Mouse (Mus musculus): Measurements from ENCODE around the gene Slc25a26.

Gene Slc25a26

DNA sequence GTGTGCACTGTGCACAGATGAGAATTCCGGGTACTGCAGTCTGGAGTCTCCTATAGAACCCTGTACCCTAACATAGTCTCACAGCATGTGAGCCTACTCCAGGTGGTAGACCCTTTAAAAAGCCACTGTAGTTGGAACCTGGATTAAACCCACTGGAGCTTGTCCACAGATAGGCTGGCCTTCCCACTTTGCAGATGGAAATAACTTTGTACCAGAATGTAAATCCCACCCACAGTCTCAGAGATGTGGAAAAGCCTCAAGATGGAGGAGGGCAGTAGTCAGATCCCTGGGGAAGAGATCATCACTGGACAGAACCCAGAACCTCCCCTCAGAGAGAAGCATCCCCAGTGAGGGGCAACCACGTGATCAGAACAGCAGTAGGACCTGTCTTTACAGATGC, 143.9 kb downstream of the Slc25a26 start:
- POLR2A ChIA-PET: interaction anchor here in 2 of 4 experiments (0.5 to 1.5 kb wide), 6 partner anchors 8 to 145 kb away, joined by 3 to 6 read pairs (median 3); no protein-coding TSS in a partner anchor
- CTCF ChIA-PET: no interaction called here

DNA sequence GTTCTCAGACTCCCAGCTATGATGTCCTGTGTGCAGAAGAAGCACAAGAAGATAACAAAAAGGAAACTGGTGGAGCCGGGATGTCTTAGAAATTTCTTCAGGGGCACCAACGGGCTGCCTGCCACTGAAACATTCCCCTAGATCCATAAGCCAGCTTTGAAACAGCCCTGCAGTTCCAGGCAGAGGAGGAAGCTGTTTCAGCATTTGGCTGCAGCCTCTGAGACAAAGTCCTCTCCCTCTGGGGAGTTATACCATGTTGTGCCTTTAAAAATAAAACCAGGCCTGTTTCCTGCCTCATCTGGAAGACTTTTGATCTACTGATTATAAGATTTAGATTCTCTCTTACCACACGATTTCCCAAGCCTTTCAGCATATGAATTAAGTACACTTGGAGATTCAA, 144.5 kb downstream of the Slc25a26 start:
- POLR2A ChIA-PET: interaction anchor here in 2 of 4 experiments (1.3 to 1.5 kb wide), 3 partner anchors 45 to 145 kb away, joined by 3 read pairs; no protein-coding TSS in a partner anchor
- CTCF ChIA-PET: no interaction called here

DNA sequence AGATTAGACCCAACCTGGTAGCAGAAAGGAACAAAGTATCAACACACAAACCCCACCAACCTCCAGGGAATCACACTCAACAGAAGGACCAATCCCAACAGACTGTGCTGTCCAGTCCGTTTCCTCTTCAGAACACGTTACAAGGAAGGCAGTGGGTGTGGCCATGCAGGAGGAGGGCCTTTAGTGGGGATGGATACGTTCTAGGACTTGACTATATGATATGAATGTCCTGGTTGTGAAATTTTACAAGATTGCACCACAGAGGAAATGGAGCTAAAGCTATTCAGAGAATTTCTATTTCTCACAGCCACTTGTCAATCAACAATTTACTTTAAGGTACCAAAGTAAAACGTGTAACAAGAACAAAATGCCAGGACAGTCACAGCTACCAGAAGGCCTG, 145.6 kb downstream of the Slc25a26 start:
- CTCF ChIA-PET: interaction anchor here in 1 of 4 experiments (0.7 kb wide), 1 partner anchor 298 kb away, joined by 3 read pairs; no protein-coding TSS in a partner anchor
- POLR2A ChIA-PET: interaction anchor here in 3 of 4 experiments (0.6 to 3.4 kb wide), 18 partner anchors 8 to 374 kb away, joined by 3 to 16 read pairs (median 4); no protein-coding TSS in a partner anchor

DNA sequence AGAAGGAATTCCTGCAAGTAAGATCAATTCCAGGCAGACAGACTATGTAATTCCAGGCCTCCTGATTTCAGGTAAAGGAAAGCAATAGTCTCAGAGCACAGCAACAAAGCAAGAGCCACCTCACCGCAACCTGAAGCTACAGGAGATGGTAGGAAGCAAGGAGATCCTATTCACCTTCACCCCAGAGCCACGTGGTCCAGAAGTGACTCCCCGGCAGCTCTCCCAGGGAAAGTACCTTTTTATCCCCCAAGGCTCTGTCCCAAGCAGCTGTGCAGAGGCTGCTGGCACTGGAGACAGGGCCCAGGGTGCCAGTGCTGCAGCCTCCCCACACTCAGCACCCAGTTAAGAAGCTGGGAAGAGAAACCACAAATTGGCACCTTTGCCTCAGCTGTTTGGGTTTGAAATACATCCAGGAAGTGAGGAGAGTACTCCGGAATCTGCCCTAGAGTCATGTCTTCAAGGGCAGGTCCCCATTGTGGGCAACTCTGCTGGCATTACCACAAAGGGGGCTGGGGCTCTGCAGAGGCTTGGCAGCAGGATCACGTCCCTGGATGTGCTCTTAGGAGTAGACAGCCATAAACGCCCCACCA, 146.2 kb downstream of the Slc25a26 start:
- POLR2A ChIA-PET: interaction anchor here in 3 of 4 experiments (0.7 to 3.4 kb wide), 24 partner anchors 9 to 127 kb away, joined by 3 to 16 read pairs (median 3); partner anchors contain the start of gene Lrig1 (in 1 of the 3)

DNA sequence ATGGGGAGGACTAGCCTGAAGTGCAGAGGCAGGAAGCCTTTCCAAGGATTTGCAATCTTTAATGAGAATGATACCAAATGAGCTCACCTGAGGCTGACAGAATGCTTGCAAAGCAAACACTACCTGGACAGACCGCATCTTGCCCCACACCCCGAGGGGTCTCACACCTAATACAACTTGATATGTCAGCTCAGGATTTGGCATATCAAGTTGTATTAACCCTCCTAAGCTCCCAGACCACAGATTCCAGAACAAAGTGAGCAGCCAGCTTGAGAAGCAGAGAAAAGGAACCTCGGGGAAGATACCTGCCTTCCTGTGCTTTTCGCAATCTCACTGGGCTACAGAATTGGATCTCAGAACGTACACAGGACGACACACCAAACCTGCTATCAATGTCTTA, 146.8 kb downstream of the Slc25a26 start:
- CTCF ChIA-PET: interaction anchor here in 3 of 4 experiments (0.7 to 1.2 kb wide), 3 partner anchors 11 to 15 kb away, joined by 3 to 4 read pairs (median 3); no protein-coding TSS in a partner anchor
- POLR2A ChIA-PET: interaction anchor here in 3 of 4 experiments (0.9 to 3.4 kb wide), 22 partner anchors 9 to 107 kb away, joined by 3 to 16 read pairs (median 4); partner anchors contain the start of gene Lrig1 (in 1 of the 3)

More for the DNA sequence above, 146.2 kb downstream of the Slc25a26 start:
- CTCF ChIA-PET: interaction anchor here in 1 of 4 experiments (1.1 kb wide), 1 partner anchor 12 kb away, joined by 4 read pairs; no protein-coding TSS in a partner anchor

DNA sequence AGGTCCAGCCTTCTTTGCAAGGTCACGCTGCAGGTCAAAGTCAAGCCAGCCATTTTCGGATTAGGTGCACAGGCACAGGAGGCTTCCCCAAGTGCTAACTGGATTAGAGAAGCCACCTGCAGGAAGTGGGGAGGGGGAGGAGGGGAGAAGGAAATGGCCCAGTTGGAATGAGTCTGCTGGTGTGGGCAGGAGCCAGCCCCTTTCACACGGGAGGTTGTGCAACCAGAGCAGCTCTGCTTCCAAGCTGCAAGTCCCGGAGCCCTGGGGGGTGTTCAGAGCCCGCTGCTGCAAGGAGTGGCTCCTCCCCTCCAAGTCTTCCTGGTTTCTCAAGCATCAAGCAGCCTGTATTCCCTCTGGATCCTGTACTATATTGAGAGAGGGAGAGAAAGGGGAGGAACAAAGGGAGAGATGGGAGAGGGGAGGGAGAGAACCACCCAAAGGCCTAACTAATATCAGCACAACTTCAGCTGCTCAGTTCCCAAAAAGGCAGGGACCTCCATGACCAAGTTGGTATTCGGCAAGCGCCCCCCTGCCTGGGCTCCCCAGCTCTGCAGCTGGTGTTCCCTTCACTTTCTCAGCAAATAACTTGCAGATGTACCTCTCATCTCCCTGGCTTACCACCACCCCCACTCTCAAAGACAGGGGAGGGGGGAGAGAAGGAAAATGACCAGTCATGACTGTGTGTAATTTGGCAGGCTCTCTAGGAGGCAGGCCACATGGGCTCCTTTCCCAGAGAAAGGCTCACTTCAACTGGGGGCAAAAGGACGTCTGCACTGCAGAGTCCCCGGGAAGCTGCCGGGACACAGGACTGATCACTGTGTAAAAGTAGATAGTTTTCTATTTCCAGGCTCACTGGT, 147.7 kb downstream of the Slc25a26 start:
- ChIA-PET POLR2A (interaction anchor here in 3 of 4 experiments (0.7 to 3.4 kb wide), 19 partner anchors 10 to 124 kb away, joined by 3 to 16 read pairs (median 3); no protein-coding TSS in a partner anchor), CTCF (interaction anchor here in 2 of 4 experiments (0.7 to 1.2 kb wide), 2 partner anchors 12 to 14 kb away, joined by 3 read pairs; no protein-coding TSS in a partner anchor)

DNA sequence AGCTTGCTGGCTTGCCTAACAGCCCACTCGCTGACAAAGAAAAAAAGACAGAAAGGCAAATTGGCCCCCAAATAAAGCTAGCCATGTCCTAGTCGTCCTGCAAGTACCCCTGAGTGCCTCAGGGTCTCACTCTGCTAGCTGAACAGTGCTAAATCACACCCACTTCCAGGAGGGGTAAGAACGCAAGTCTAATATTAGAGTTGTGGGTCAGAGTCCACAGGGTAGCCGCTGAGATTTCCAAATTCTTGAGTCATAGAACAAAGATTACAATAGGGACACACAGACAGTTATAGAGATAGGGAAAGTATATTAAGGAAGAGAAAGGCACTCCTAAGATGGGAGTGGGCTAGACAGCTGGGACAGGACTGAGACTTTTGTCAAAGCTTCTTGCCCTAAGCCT, 148.4 kb downstream of the Slc25a26 start:
- ChIA-PET POLR2A (interaction anchor here in 3 of 4 experiments (0.7 to 3.4 kb wide), 11 partner anchors 9 to 124 kb away, joined by 3 to 16 read pairs (median 4); no protein-coding TSS in a partner anchor), CTCF (interaction anchor here in 2 of 4 experiments (0.6 to 1.2 kb wide), 2 partner anchors 46 to 86 kb away, joined by 3 read pairs; no protein-coding TSS in a partner anchor)

DNA sequence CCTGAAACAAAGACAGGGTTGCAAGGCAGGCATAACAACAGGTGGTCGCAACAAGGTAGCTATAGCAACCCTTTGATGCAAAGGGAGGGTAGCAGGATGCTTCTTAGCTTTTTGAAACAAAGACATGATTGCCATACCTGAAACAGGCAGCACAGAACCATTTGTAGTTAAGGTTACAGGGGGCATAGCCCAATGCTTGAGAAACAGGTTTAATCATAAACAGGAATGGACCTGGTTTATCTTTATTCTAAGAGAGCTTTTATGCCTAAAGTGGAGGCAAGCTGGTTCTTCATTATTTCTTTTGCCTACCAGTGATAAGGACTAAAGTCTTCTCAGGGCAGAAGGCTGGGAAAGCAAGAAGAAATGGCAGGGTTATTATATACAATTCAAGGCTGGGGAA, 149.5 kb downstream of the Slc25a26 start:
- ChIA-PET CTCF (interaction anchor here in 1 of 4 experiments (1.2 kb wide), 1 partner anchor 45 kb away, joined by 3 read pairs; no protein-coding TSS in a partner anchor), POLR2A (interaction anchor here in 2 of 4 experiments (1.0 to 1.6 kb wide), 4 partner anchors 8 to 122 kb away, joined by 3 to 5 read pairs (median 4); no protein-coding TSS in a partner anchor)

DNA sequence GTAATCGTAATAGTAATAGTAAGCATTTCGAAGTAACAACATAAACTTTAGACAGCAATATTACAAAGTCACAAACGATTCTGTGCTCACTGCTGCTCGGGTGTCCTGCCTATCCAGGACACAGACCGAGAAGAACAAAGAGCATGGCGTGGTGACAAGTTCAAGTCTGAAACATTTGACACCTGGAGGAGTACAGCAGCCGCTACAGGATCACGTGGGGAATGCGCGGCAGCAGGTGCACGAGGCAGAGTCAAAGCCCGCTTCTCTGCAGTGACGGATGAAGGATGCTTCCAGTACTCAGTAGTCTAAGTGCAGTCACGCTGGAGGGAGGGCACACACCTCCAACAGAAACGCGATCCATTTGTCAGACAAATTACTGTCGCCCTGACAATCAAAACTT, 151.4 kb downstream of the Slc25a26 start:
- POLR2A ChIA-PET: interaction anchor here in 2 of 4 experiments (0.9 to 2.3 kb wide), 7 partner anchors 8 to 123 kb away, joined by 3 to 8 read pairs (median 3); no protein-coding TSS in a partner anchor

DNA sequence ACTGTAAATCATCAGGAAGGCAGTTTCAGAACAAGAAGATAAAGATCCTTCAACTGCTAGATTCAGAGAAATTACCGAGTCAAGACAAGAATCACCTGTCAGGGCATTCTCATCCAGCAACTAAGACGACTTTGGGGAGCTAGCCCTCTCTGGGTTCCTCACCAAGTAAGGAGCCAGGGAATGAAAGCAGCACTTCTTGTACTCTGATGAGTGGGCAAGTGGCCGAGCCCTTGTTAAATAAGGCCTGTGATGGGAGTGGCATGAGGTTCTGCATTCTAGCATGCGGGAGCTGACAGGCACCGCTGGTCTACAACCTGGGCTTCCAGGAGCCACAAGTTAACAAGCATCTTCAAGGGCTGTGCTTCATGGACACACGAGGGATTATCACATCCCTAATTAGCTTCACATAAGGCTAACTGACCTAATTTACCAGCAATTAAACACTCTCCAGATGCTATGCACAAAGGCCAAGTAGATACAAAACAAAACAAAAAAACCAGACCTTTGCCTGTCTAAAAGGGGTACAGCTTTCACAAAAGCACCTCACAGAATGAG, 152.6 kb downstream of the Slc25a26 start:
- POLR2A ChIA-PET: interaction anchor here in 2 of 4 experiments (0.9 to 2.3 kb wide), 9 partner anchors 9 to 42 kb away, joined by 3 to 8 read pairs (median 4); no protein-coding TSS in a partner anchor
- CTCF ChIA-PET: interaction anchor here in 2 of 4 experiments (0.6 kb wide), 2 partner anchors 97 to 227 kb away, joined by 3 to 20 read pairs; no protein-coding TSS in a partner anchor

More for the DNA sequence above, 151.4 kb downstream of the Slc25a26 start:
- CTCF ChIA-PET: interaction anchor here in 2 of 4 experiments (0.7 to 1.2 kb wide), 2 partner anchors 29 to 600 kb away, joined by 3 read pairs; no protein-coding TSS in a partner anchor

DNA sequence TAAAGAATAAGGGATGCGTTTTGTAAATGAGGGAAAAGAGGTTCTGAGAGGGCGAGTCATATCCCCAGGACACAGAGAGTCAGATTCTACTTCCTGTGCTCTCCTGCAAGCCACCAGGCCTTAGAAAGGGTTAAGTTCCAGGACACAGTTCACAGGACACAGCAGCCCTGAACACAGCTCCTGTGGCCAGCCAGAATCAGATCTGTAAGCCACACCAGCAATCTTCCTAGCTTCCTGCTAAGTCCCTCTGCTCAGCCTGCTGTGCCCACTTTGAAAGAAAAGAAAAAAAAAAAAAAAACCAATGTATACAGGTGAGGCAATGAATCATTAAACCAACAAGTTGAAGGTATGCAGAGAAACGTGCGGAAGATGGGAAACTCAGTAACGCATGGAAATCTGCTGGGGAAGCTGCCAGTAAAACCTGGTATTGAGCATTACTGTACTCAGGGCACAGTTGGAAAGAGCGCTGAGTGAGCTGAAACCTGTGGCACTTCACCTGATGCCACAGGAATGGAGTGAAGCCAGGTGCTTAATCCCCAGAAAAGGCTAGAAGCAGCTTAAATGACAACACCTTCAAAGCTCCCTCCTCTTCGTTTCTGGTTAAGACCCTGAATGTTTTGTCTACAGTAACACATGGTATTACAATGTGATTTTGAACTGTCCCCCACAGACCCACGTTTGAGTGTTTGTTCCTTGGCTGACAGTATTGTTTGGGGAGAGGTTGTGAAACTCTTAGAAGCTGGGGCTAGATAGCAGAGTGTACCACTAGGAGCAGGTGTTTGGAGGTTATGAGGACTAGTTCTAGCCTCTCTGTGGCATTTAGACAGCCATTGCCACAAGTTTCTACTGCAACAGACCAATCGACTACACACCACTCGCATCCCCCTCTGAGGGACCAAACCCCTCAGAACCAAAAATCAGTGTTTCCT, 153.5 kb downstream of the Slc25a26 start:
- POLR2A ChIA-PET: interaction anchor here in 2 of 4 experiments (1.0 to 2.3 kb wide), 7 partner anchors 10 to 150 kb away, joined by 3 to 8 read pairs (median 4); no protein-coding TSS in a partner anchor
- CTCF ChIA-PET: interaction anchor here in 2 of 4 experiments (0.6 kb wide), 2 partner anchors 96 to 226 kb away, joined by 3 to 20 read pairs; no protein-coding TSS in a partner anchor

Data from embryonic stem cell, embryonic (primary cell).